Mouse (Mus musculus): ENCODE data around the gene Prcp. TPM values are rescaled to one million over a fixed set of nuclear protein-coding genes. Genes with fewer than 3 reads are reported as not detected.

Gene Prcp
- polyA plus RNA-seq, 1 experiment from 2014 or later, result 30.0 TPM

- under 1% methylated on average over 27 of the region's 29 CpGs for WGBS
- Histone ChIP-seq H3K4me3 (ENCODE audit: low read depth, low read length) (peak overlapping the region; percentile 72), H3K9me3 (ENCODE audit: low read length) (no peaks in the 10 kb centered on the region), H3K9ac (replicated peaks; ENCODE audit: low read depth) (peak overlapping the region; percentile 54), H3K27ac (ENCODE audit: low read length) (peak overlapping the region; percentile 95), H3K36me3 (ENCODE audit: insufficient read depth, low read length) (no peaks in the 10 kb centered on the region), H3K4me1 (ENCODE audit: insufficient read depth, low read depth, low read length) (peaks cover 5% of the 10 kb centered on the region; the same call in 1 of the 2 replicates), H3K27me3 (replicated peaks; ENCODE audit: insufficient read depth, low read length) (no peaks in the 10 kb centered on the region), H3K4me2 (replicated peaks; ENCODE audit: low read depth, low read length) (peak overlapping the region; percentile 64)
- TF ChIP-seq EP300 (IDR thresholded peaks at IDR 0.05), result no peak
- no peak for TF ChIP-seq CTCF (IDR thresholded peaks at IDR 0.05)
- ATAC-seq (peak; percentile 86), DNase-seq (ENCODE audit: low spot score) (peak; percentile 95)
These were observed 615 bp downstream of the Prcp start for GRCm38 (mm10) chr7:92874761-92875408.

GRCm38 (mm10) chr7:92876066-92876465 lies 1.8 kb downstream of the Prcp start:
- peak overlapping the region; percentile 64 for H3K4me2 ChIP-seq (replicated peaks; ENCODE audit: low read depth, low read length)
- ATAC-seq, result no peak
- no peak for DNase-seq (ENCODE audit: low spot score)
- H3K9me3 ChIP-seq (ENCODE audit: low read length), result no peaks in the 10 kb centered on the region
- no peak overlapping the region for H3K9ac ChIP-seq (replicated peaks; ENCODE audit: low read depth)
- 15% methylated on average over 3 of the region's 3 CpGs for WGBS
- H3K27ac ChIP-seq (ENCODE audit: low read length), result peak overlapping the region; percentile 32; the same call in 1 of the 2 replicates
- H3K4me3 ChIP-seq (ENCODE audit: low read depth, low read length), result 0 out of 2 replicates have a peak overlapping the region, but pooled peaks have one; percentile 72
- peaks cover 5% of the 10 kb centered on the region; the same call in 1 of the 2 replicates for H3K4me1 ChIP-seq (ENCODE audit: insufficient read depth, low read depth, low read length)
- no peaks in the 10 kb centered on the region for H3K27me3 ChIP-seq (replicated peaks; ENCODE audit: insufficient read depth, low read length)
- no peak for TF ChIP-seq CTCF (IDR thresholded peaks at IDR 0.05)
- H3K36me3 ChIP-seq (ENCODE audit: insufficient read depth, low read length), result no peaks in the 10 kb centered on the region

- Histone ChIP-seq H3K27ac (ENCODE audit: low read length) (0 out of 2 replicates have a peak overlapping the region, but pooled peaks have one; percentile 47), H3K36me3 (ENCODE audit: insufficient read depth, low read length) (no peaks in the 10 kb centered on the region), H3K9ac (replicated peaks; ENCODE audit: low read depth) (no peak overlapping the region), H3K27me3 (replicated peaks; ENCODE audit: insufficient read depth, low read length) (no peaks in the 10 kb centered on the region), H3K4me2 (replicated peaks; ENCODE audit: low read depth, low read length) (peak overlapping the region; percentile 64), H3K9me3 (ENCODE audit: low read length) (no peaks in the 10 kb centered on the region), H3K4me3 (ENCODE audit: low read depth, low read length) (0 out of 2 replicates have a peak overlapping the region, but pooled peaks have one; percentile 2), H3K4me1 (ENCODE audit: insufficient read depth, low read depth, low read length) (peaks cover 5% of the 10 kb centered on the region; the same call in 1 of the 2 replicates)
- no peak for TF ChIP-seq EP300 (IDR thresholded peaks at IDR 0.05)
- no peak for TF ChIP-seq CTCF (IDR thresholded peaks at IDR 0.05)
- WGBS, result 16% methylated on average over 7 of the region's 7 CpGs
- no peak for ATAC-seq
- DNase-seq (ENCODE audit: low spot score), result peak; percentile 58
These were observed 2.3 kb downstream of the Prcp start for GRCm38 (mm10) chr7:92876538-92876937.

DNA sequence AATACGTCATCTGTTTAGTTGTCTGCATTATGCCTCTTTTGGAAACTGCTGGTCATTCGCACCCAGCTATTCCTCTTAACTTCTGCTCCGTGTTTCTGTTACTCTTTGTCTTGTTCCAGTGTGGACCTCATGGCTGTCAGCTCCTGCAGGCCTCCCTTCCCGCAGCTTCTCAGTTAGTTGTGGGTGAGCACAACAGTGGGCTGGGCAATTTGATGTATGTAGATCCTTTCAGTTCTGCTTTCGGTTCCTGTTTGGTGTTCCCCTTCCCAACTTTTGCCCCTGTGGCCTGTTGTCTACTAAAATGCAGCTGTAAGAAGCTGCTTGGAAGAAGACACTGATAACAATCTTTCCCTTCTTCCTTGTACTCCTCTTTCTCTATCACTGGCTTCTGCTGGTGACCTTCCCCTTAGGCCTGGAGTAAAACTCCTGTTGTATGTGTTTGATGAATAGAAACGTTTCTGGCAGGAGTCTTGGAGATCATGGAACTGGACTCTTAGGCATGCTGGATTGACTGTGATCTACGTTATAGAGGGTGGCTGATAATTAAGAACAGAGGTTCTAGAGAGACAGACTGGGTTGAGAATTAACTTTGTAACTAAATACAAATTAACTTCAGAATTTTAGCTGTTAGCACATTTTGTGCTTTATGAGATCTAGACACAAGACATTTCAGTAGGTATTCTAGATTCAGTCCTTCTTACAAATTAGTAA lies 4.5 kb downstream of the Prcp start:
- H3K4me1 ChIP-seq (ENCODE audit: insufficient read depth, low read depth, low read length), result peaks cover 5% of the 10 kb centered on the region; the same call in 1 of the 2 replicates
- no peak for ATAC-seq
- DNase-seq (ENCODE audit: low spot score), result peak; percentile 28
- no peak overlapping the region for H3K4me3 ChIP-seq (ENCODE audit: low read depth, low read length)
- no peak overlapping the region for H3K4me2 ChIP-seq (replicated peaks; ENCODE audit: low read depth, low read length)
- 73% methylated on average over 7 of the region's 7 CpGs for WGBS
- H3K9ac ChIP-seq (replicated peaks; ENCODE audit: low read depth), result no peak overlapping the region
- no peak for TF ChIP-seq EP300 (IDR thresholded peaks at IDR 0.05)
- TF ChIP-seq CTCF (IDR thresholded peaks at IDR 0.05), result no peak
- no peaks in the 10 kb centered on the region for H3K36me3 ChIP-seq (ENCODE audit: insufficient read depth, low read length)
- no peaks in the 10 kb centered on the region for H3K27me3 ChIP-seq (replicated peaks; ENCODE audit: insufficient read depth, low read length)
- no peaks in the 10 kb centered on the region for H3K9me3 ChIP-seq (ENCODE audit: low read length)
- no peak overlapping the region for H3K27ac ChIP-seq (ENCODE audit: low read length)

DNA sequence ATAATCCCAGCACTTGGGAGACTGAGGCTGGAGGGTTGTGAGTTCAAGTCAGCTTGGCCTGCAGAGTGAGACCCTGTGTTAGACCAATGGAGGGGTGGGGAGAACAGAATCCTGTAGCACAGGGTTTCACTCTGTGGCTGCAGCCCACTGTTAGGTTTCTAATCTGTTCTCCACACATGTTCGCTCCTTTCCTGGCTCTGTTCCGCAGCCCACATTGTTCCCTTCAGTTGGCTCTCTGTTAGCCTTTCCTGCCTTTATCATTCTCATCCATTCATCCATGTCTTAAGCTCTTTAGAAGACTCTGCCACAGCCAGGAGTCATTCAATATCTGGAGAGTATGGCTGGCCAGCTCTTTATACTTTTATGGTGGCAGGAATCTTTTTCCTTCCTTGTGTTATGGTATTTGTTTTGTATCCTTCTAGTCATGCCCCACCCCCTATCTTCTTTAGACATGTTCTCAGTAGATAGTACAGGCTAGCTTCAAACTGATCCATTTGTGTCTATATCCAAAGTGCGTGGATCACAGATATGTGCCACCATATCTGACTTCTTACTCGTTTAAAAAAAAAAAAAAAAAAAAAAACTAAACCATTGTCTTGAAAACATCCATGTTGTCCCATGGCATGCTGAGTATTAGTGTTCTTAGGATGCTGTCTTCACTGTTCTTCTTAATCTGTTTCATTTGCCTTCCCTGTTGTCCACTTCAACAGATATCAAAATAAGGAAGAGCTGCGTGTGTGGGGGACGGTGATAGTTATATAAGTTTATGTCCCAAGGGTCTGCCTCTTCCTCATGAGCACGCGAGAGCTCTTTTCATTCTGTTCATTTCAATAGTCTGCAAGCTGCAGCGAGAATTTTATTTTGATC lies 9.8 kb downstream of the Prcp start:
- ATAC-seq (peak; percentile 55), DNase-seq (ENCODE audit: low spot score) (peak; percentile 25)
- Histone ChIP-seq H3K4me1 (ENCODE audit: insufficient read depth, low read depth, low read length) (peaks cover 3% of the 10 kb centered on the region; the same call in 1 of the 2 replicates), H3K27me3 (replicated peaks; ENCODE audit: insufficient read depth, low read length) (no peaks in the 10 kb centered on the region), H3K9me3 (ENCODE audit: low read length) (no peaks in the 10 kb centered on the region), H3K27ac (ENCODE audit: low read length) (no peak overlapping the region), H3K4me3 (ENCODE audit: low read depth, low read length) (no peak overlapping the region), H3K36me3 (ENCODE audit: insufficient read depth, low read length) (no peaks in the 10 kb centered on the region), H3K9ac (replicated peaks; ENCODE audit: low read depth) (no peak overlapping the region), H3K4me2 (replicated peaks; ENCODE audit: low read depth, low read length) (no peak overlapping the region)
- TF ChIP-seq CTCF (IDR thresholded peaks at IDR 0.05) (no peak), EP300 (IDR thresholded peaks at IDR 0.05) (peak; percentile 55; the same call in 1 of the 2 replicates)
- 75% methylated on average over 9 of the region's 9 CpGs for WGBS

All from lung, postnatal 0 days (tissue).